Mouse (Mus musculus) limb, embryonic 14.5 days (tissue): ENCODE data around the gene Vps37d. TPM values are rescaled to one million over a fixed set of nuclear protein-coding genes. Genes with fewer than 3 reads are reported as not detected.

ENCODE experiments used
- ATAC-seq: fragments of 200-750 bp; cut with Nextera tagmentation; 2 replicates; pipeline ENCODE4 v1.8.0; 2017; ENCODE audit warnings: low read depth, moderate number of reproducible peaks, moderate TSS enrichment; ENCODE audit not compliant: low FRiP score
- DNase-seq: peaks from one replicate; pipeline ENCODE4 v3.0.0-alpha.2; 2015; ENCODE audit warnings: low spot score
- H3K27ac ChIP-seq: fragments of 300-500 bp; sonication (generic); replicated peaks from 2 replicates; pipeline ENCODE4 v1.5.1; 2014; ENCODE audit warnings: low read depth, mild to moderate bottlenecking, low read length, moderate library complexity, mixed read lengths
- H3K27me3 ChIP-seq: fragments of 300-500 bp; sonication (generic); 2 replicates; pipeline ENCODE4 v1.6.1; 2014; ENCODE audit warnings: low read length, mixed read lengths; ENCODE audit not compliant: control insufficient read depth, insufficient read depth
- H3K36me3 ChIP-seq: fragments of 300-500 bp; sonication (generic); 2 replicates; pipeline ENCODE4 v1.6.1; 2014; ENCODE audit warnings: mild to moderate bottlenecking, low read length, moderate library complexity, mixed read lengths; ENCODE audit not compliant: control insufficient read depth, insufficient read depth
- H3K4me1 ChIP-seq: fragments of 300-500 bp; sonication (generic); 2 replicates; pipeline ENCODE4 v1.6.1; 2014; ENCODE audit warnings: antibody characterized with exemption, low read length, mixed read lengths; ENCODE audit not compliant: control insufficient read depth, insufficient read depth
- H3K4me2 ChIP-seq: fragments of 300-500 bp; sonication (generic); replicated peaks from 2 replicates; pipeline ENCODE4 v1.6.1; 2014; ENCODE audit warnings: low read depth, mild to moderate bottlenecking, low read length, moderate library complexity; ENCODE audit not compliant: severe bottlenecking
- H3K4me3 ChIP-seq: fragments of 300-500 bp; sonication (generic); replicated peaks from 2 replicates; pipeline ENCODE4 v1.5.1; 2014; ENCODE audit warnings: low read length
- H3K9ac ChIP-seq: fragments of 300-500 bp; sonication (generic); 2 replicates; pipeline ENCODE4 v1.6.1; 2014; ENCODE audit warnings: mild to moderate bottlenecking, low read depth, low read length, moderate library complexity; ENCODE audit not compliant: severe bottlenecking
- H3K9me3 ChIP-seq: fragments of 300-500 bp; sonication (generic); 2 replicates; pipeline ENCODE4 v1.6.1; 2016; ENCODE audit warnings: low read length; ENCODE audit not compliant: control insufficient read depth
- POLR2A ChIP-seq: fragments of 200-500 bp; IDR thresholded peaks from 2 replicates; pipeline ENCODE4 v1.8.0; 2012; ENCODE audit warnings: inconsistent platforms, mild to moderate bottlenecking, moderate library complexity, borderline replicate concordance; ENCODE audit not compliant: insufficient read depth, insufficient read length; ENCODE audit errors: extremely low read depth
- WGBS: fragments of 180-500 bp; shearing (Covaris S2); extraction: QIAGEN DNeasy Blood & Tissue Kit; methylation state at CpG from one replicate; pipeline ENCODE4 v1.1.7; 2014; 5-methylcytosine and 5-hydroxymethylcytosine counted together
- polyA plus RNA-seq, 2 experiments: library from polyadenylated mRNA; depleted of rRNA in 1 of 2; stranded (reverse) in 1 of 2; unstranded in 1 of 2; fragments of >200 nt; fragmentation: Nextera tagmentation in 1 of 2; extraction: Ambion mirVana in 1 of 2; gene quantifications; 2 replicates each; pipeline versions ENCODE4 v1.2.1 to v1.2.3; 2012 to 2014

The Vps37d gene
- polyA plus RNA-seq, 2 experiments: 10.7 to 24.5 TPM

DNA sequence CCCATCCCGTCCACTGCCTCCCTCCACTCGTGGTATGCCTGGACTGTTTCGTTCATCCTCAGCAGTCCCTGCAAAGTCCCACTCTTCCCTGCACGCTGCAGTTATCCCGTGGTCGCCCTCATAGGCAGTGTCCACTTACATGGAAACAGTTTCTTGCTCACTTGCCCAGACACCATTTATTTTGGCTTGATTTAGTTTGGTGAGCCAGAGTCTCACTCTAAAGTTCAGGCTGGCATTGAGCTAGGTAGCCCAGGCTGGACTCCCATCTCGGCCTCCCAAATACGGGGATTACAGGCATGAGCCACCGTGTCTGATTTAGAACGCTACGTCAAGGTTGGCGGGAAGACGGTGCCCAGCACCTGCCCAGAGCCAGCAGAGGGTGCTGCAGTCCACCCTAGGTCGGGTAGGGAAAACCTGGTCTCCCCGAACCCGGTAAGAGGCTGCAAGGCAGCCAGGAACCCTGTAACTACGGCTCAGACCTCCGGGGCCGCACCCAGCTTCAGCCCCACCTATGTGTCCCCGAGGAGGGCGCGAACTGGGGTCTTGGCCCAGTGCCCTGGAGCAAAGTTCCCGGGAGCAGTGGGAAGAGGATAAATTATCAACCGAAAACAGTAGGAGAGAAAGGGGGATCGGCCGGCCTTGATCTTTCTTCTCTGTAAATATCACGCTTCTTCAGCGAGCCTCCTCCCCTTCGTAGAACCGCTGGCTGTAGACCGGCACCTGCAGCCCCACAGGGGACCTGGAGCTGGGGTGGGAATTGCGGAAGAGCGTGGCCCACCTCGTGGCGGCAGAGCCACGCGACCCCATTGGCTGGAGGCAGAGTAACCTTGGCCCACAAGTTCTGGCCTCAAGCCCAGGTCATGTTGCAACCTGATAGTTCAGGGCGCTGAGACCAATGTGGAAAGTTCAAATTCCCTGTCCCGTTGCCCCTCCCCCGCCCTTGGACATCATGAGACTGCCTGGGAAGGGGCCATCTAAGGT is 29.7 kb upstream of the Vps37d start:
- Histone ChIP-seq H3K4me1 (peaks cover 2% of the 10 kb centered on the region; the same call in 1 of the 2 replicates), H3K36me3 (no peaks in the 10 kb centered on the region), H3K4me2 (peak overlapping the region; percentile 98), H3K4me3 (peak overlapping the region; percentile 53), H3K9ac (peak overlapping the region; percentile 36; the same call in 1 of the 2 replicates), H3K27ac (no peak overlapping the region), H3K9me3 (no peaks in the 10 kb centered on the region), H3K27me3 (peaks cover 33% of the 10 kb centered on the region)
- no peak for ATAC-seq
- DNase-seq: peak; percentile 55
- 9% methylated on average over 40 of the region's 40 CpGs for WGBS
- TF ChIP-seq POLR2A: no peak

DNA sequence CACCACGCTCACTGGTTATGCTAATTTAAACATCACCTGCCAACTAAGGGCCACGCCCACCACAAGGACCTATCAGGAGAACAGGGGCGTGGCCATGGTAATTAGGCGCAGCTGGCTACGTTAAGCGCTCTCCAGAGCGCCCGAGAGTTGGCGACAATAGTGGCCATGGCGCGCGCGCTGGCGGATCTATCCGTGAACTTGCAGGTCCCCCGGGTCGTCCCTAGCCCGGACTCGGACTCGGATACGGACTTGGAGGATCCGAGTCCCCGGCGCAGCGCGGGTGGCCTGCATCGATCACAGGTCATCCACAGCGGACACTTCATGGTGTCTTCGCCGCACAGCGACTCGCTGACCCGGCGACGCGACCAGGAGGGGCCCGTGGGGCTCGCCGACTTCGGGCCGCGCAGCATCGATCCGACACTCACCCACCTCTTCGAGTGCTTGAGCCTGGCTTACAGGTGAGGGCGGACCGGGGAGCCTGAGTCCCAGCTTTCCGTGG is 28.7 kb upstream of the Vps37d start:
- Histone ChIP-seq H3K27me3 (peaks cover 33% of the 10 kb centered on the region), H3K9ac (peak overlapping the region; percentile 48), H3K27ac (no peak overlapping the region), H3K4me1 (peaks cover 2% of the 10 kb centered on the region; the same call in 1 of the 2 replicates), H3K36me3 (no peaks in the 10 kb centered on the region), H3K9me3 (no peaks in the 10 kb centered on the region), H3K4me2 (peak overlapping the region; percentile 98), H3K4me3 (peak overlapping the region; percentile 53)
- DNase-seq (peak; percentile 94), ATAC-seq (peak; percentile 74)
- WGBS: 5% methylated on average over 46 of the region's 48 CpGs
- TF ChIP-seq POLR2A: no peak

DNA sequence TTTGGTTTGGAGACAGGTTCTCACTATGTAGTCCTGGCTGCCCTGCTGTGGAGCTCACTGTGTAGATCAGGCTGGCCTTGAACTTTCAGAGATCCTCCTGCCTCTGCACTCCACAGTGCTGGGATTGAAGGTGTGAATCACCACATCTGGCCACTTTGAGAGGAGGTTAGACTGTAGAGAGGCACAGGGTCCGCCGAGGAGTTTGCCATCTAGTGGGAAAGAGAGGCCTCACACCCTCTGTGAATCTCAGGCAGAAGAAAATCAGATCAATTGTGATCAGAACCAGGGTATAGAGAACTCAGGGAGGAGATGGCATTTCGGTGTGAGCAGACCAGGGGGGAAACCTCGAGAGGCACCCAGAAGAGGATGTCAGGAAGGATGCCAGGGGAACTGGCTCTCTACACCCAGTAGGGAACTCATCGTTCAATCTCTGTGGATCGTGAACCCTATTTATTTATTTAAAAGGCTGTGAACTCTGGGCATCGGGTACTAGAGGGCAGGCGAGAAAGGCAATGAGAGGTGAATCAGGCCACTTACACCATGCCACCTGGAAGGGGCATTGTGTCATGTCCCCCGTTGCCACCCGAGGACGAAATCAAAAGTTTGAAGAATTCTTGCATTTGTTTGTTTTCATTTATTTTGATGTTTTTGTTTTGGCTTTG is 26.1 kb upstream of the Vps37d start:
- 65% methylated on average over 11 of the region's 11 CpGs for WGBS
- Histone ChIP-seq H3K4me1 (peaks cover 2% of the 10 kb centered on the region; the same call in 1 of the 2 replicates), H3K36me3 (no peaks in the 10 kb centered on the region), H3K4me3 (no peak overlapping the region), H3K27me3 (peaks cover 33% of the 10 kb centered on the region), H3K9me3 (no peaks in the 10 kb centered on the region), H3K9ac (no peak overlapping the region), H3K27ac (no peak overlapping the region), H3K4me2 (no peak overlapping the region)
- no peak for ATAC-seq
- DNase-seq: no peak
- TF ChIP-seq POLR2A: no peak

DNA sequence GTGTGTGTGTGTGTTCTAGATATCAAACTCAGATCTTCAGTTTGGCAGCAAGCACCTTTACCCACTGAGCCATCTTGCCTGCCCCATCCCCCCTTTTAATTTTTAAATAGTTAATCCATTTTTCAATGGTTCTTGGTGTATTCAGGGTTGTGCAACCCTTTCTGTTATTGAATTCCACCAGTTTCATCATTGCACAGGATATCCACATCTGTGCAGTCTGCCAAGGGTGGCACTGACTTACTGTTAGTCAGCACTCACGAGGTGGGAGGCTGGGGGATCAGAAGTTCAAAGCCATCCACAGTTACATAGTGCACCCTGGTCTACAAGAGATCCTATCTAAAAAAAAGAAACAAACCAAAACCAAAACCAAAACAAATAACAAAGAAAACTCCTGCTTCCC is 22.9 kb upstream of the Vps37d start:
- no peaks in the 10 kb centered on the region for H3K9me3 ChIP-seq
- no peak overlapping the region for H3K4me2 ChIP-seq
- H3K4me1 ChIP-seq: no peaks in the 10 kb centered on the region
- no peak overlapping the region for H3K4me3 ChIP-seq
- H3K36me3 ChIP-seq: no peaks in the 10 kb centered on the region
- DNase-seq (no peak), ATAC-seq (no peak)
- no peak overlapping the region for H3K9ac ChIP-seq
- WGBS: 57% methylated on average over 1 of the region's 1 CpGs
- TF ChIP-seq POLR2A: no peak
- no peak overlapping the region for H3K27ac ChIP-seq
- peaks cover 6% of the 10 kb centered on the region for H3K27me3 ChIP-seq

DNA sequence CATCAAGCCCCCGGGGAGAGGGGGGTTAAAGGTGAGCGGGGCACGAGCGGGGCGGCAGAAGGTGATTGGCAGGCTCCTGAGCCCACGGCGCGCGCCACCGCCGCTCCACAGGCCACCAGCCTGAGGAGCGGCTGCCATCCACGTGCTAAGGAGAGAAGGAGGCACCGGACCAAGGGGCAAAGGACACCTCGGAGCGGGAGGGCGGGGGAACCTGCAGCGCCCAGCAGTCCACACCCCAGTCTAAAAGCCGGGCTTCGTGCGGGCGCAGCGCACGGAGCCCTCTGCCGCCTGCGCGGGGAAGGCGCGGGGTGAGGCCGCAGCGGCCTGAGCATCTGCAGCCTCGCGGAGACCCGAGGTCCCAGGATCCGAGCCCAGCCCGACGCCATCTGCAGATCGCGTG is 11.6 kb upstream of the Vps37d start, which contains the start of gene Mlxipl:
Gene Mlxipl, plus strand, starts transcription at position 238 of the 400 bp plus-strand sequence.
- TF ChIP-seq POLR2A: no peak
- H3K4me1 ChIP-seq: no peaks in the 10 kb centered on the region
- 3% methylated on average over 38 of the region's 39 CpGs for WGBS
- peak within 1 kb of the TSS; percentile 42 for H3K4me2 ChIP-seq
- peaks cover 10% of the 10 kb centered on the region; the same call in 1 of the 2 replicates for H3K27me3 ChIP-seq
- no peak for DNase-seq
- H3K36me3 ChIP-seq: no peaks in the 10 kb centered on the region
- no peak for ATAC-seq
- H3K27ac ChIP-seq: no peak within 1 kb of the TSS
- H3K4me3 ChIP-seq: peak within 1 kb of the TSS; percentile 26
- H3K9me3 ChIP-seq: no peaks in the 10 kb centered on the region
- peak within 1 kb of the TSS; percentile 18; the same call in 1 of the 2 replicates for H3K9ac ChIP-seq
